Mouse (Mus musculus) adrenal gland (tissue): ENCODE measurements around the gene Cd55b.
"Not testable (repeated sequence)": the region's sequence is repeated elsewhere in the genome, so short reads cannot be mapped to it uniquely, and the experiment has no call there.

Experiments
- intact Hi-C: fragments of 180-260 bp; cut with DNase I; formaldehyde crosslinking; loops from one replicate; pipeline ENCODE4 v1.15.1; 2025
- long read RNA-seq, 2 experiments: library from polyadenylated mRNA; unstranded; transcript quantifications; one replicate each; pipeline ENCODE4 v2.0.0; 2020; ENCODE audit warnings: borderline replicate concordance in 1 of 2; ENCODE audit not compliant: insufficient replicate concordance in 1 of 2

The Cd55b gene
- long read RNA-seq, experiment 1, result 0 reads
- long read RNA-seq, experiment 2, result 0 reads

DNA sequence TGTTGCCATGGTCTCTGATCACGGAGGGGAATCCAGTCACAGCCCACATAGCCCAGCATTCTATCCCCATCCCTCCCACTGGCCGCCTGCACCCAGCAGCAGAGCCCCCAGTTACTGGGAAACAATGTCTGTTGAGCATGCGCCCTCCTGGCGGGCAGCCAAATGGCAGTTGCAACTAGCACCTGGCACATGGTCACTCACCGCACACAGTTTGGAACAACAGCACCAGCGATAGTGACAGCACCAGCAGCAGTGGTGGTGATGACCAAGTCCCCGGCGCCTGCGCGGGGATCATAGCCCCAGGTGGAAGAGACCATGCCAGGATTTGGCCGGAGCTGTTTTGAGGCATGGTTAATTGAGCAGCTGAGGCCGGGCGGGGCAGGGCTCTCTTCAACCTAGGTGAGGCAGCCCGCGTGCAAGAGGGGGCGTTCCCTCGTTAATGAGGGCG, at the start of gene Cd55b:
TSS of gene Cd55b (minus strand) at position 346 of the 448 bp plus-strand sequence.
- intact Hi-C loops, result no loop called here

DNA sequence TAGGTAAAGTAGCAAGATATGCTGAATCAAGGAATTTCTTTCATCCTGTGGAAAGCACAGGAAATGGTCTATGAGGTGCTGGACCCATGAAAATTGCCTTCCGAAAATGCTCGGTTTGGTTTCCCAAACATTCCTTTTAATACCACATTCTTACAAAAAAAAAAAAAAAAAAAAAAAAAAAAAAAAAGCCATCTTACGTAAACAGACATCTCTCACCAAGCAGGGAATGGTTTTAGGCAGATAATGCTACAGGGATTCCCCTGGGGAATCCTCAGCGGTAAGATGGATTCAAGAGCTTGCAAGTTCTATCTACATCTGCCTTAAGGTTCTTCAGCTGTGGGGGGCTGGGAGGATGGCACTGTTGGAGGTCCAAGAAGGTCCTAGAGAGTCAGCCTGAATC, 47.3 kb upstream of the Cd55b start:
- intact Hi-C loops, result no loop called here

DNA sequence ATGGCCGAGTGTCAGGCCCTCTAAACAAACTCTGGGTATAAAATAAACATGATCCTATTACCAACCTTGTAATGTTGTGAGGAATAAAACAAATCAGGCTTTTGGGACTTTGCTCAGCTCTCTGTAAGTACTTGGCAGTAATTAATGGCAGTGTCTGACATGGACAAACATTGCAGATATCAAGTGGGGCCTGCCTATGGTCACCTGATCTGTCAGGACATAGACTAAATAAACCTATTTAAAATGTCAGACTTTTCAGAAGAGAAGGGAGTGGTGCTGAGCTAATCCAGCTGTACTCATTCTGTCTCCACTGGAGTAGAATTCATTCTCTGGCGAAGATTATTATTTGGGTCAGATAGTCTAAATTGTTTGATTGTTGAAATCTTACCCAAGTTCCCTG, 44.6 kb upstream of the Cd55b start:
- intact Hi-C loops, result no loop called here

DNA sequence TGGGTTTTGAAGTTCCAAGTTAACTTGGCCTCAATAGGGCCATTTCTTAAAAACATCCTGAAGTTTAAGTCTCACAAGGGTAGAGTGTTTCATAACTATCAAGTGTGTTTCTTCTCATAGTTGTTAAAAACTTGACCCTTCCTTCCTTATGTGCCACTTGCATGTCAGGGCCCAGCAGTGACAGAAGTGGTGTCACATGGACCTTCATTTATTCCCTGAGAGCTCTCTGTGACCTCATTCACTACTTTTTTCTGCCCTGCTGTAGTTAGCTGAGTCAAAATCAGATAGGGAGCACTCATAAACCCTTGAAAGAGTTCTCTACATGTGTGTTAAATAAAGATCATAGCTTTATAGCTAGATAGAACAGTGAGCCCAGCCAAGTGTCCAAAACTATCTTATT, 41.4 kb upstream of the Cd55b start:
- intact Hi-C loops, result no loop called here

DNA sequence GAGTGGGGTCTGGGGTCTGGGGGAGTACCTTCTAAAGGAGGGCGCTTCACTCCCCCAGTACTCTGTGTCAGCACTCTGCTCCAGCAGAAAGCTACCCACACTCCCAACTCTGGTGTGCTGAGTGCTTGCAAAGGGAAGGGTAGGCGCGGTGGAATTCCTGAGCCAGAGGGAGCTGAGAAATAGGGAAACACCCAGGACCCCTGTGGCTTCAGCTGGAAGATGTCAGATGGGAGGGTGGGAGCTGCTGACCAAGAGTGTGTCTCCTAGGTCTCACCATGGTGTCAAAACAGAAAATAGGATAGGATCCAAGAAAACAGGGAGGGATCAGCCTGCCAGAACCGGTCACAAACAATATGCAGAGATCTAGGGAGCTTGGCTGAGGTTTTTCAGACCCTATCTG, 40.1 kb upstream of the Cd55b start:
- intact Hi-C loops, result no loop called here

DNA sequence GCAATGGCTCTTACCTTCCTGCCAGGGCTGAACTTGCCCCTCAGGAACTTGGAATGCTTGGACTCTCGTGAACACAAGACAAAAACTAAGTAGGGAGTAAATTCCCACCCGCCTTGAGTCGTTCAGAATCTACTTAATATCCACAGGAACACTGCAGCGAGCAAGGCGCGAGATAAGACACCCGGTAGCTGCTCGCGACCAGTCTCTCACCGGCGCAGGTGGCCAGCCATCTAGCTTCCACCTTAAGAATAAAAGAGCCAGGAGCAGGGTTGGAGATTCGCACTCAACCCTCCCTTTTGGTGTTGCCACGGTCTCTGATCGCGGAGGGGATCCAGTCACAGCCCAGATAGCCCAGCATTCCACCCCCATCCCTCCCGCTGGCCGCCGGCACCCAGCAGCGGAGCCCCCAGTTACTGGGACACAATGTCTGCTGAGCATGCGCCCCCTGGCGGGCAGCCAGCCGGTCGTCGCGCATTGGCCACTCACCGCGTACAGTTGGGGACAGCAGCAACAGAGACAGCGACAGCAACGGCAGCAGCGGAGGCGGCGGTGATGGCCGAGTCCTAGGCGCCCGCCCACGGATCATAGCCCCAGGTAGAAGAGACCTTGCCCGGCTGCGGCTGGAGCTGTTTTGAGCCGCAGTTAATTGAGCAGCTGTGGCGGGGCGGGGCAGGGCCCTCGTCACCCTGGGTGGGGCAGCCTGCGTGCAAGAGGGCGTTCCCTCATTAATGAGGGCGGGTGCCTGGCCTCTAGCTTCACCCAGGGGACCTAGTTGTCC, 39.5 kb upstream of the Cd55b start, which contains the start of gene Cd55:
TSS of gene Cd55 (minus strand) at position 661 of the 778 bp plus-strand sequence.
- intact Hi-C loops, result no loop called here

DNA sequence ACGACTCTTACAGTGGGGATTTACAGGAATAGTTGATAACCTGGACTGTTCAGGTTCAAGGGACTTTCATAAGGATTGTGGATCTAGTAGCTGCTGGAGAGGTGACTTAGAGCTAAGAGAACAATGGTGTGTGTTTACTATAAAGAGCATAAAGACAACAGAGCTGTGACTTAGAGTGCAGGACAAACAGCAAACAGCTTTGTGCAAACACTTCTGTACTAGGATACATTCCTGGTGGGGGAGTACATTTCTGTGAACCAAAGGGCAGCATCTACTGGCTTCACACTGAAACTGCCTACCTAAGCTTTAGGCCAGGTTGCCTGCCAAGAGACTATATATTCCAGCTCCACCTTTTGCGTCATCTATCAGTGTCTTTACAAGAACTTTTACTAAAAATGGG, 32.3 kb upstream of the Cd55b start:
- intact Hi-C loops, result no loop called here

DNA sequence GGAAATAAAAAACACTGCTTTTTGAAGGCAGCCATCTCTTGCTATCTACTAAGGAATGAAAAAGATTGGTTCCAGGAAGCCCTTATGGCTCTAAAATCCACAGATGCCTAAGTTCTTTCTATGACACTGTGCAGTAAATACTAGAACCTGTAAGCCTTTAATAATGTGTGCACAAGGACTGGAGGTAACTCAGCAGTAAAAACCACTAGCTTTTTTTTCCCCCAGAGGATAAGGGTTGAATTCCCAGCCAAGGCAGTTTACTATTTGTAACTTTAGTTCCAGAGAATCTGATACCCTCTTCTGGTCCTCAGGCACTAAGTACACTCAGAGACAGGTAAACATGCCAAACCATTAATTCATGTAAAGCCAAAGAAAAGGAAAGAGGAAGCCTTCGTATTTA, 20.1 kb upstream of the Cd55b start:
- intact Hi-C loops, result not testable (repeated sequence)

DNA sequence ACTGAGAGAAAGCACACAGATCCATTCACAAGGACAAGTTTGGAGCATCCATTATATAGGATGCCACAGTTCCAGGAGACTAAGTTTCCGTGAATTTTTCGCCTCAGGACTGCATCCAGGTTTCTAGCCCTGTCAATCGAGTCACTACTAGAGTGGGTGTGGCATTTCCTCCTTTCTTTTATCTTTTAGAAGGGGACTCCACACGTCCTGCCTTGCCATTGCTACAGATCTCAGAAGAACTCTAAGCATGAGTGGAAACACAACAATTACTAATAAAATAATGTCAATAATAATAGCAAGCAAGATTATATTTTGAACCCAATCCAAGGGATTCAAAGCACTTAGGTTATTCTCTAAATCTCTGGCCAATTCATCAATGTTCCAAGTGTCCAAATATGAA, 8.1 kb upstream of the Cd55b start:
- intact Hi-C loops, result no loop called here

DNA sequence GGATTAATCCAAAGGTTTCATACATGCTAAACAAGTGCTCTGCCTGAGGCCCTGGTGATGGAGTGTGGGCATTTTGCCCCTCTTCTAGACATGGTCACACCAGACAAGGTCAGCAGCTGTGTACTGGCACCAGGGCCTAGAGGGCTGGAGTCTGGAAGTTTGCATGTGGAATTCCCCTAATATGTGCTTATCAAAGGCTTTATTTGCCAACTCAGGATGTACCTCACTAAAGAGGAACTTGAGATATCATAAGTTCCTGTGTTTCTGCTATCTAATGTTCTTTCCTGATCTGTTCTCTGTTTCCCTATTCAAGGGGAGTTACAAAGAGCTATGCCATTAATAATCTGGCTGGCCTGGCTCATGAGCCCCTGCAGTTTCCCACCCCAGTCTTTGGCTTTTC, 5.9 kb upstream of the Cd55b start:
- intact Hi-C loops, result not testable (repeated sequence)

DNA sequence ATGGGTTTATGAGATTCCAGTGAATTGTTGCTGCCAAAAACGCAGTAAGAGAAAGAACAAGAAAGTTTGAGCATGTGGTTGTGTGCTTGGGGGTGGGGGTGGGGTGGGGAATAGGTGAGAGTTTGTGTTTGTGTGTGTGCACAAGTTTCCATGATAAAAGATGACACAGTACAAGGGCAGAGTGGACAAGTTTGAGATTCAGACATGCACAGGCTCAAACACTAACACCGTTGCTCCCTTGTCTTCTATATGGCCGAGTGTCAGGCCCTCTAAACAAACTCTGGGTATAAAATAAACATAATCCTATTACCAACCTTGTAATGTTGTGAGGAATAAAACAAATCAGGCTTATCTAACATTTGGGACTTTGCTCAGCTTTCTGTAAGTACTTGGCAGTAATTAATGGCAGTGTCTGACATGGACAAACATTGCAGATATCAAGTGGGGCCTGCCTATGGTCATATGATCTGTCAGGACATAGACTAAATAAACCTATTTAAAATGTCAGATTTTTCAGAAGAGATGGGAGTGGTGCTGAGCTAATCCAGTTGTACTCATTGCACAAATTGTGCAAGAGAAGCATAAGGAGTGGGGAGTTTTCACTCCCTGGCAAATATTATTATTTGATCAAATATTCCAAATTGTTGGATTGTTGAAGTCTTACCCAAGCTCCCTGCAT, 4.5 kb upstream of the Cd55b start:
- intact Hi-C loops, result not testable (repeated sequence)

DNA sequence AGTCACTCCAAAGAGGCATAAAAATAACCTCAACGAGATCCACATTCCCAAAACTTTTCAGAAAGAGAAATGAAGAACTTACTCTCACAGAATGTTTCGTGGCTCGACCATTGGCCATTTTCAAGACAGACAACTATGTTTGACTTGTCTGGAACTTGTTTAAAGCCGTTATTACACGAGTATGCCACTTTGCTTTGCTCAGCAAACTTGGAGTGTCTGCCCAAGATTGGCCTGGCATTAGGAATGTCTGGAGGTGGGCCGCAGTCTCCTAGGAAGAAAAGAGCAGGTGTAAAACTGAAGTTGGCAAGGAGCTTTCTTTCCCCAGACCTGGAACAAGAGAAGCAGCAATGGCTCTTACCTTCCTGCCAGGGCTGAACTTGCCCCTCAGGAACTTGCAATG, 776 bp downstream of the Cd55b start:
- intact Hi-C loops, result not testable (repeated sequence)

DNA sequence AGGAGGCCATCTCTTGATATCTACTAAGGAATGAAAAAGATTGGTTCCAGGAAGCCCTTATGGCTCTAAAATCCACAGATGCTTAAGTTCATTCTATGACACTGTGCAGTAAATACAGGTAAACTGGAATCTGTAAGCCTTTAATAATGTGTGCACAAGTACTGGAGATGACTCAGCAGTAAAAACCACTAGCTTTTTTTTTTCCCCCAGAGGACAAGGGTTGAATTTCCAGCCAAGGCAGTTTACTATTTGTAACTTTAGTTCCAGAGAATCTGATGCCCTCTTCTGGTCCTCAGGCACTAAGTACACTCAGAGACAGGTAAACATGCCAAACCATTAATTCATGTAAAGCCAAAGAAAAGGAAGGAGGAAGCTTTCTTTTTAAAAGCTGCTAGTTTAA, 25.7 kb downstream of the Cd55b start:
- intact Hi-C loops, result not testable (repeated sequence)

DNA sequence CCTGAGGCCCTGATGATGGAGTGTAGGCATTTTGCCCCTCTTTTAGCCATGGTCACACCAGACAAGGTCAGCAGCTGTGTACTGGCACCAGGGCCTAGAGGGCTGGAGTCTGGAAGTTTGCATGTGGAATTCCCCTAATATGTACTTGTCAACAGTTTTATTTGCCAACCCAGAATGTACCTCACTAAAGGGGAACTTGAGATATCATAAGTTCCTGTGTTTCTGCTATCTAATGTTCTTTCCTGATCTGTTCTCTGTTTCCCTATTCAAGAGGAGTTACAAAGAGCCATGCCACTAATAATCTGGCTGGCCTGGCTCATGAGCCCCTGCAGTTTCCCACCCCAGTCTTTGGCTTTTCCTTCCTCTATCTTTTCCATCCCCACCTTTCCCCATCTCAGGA, 35.5 kb downstream of the Cd55b start:
- intact Hi-C loops, result not testable (repeated sequence)

DNA sequence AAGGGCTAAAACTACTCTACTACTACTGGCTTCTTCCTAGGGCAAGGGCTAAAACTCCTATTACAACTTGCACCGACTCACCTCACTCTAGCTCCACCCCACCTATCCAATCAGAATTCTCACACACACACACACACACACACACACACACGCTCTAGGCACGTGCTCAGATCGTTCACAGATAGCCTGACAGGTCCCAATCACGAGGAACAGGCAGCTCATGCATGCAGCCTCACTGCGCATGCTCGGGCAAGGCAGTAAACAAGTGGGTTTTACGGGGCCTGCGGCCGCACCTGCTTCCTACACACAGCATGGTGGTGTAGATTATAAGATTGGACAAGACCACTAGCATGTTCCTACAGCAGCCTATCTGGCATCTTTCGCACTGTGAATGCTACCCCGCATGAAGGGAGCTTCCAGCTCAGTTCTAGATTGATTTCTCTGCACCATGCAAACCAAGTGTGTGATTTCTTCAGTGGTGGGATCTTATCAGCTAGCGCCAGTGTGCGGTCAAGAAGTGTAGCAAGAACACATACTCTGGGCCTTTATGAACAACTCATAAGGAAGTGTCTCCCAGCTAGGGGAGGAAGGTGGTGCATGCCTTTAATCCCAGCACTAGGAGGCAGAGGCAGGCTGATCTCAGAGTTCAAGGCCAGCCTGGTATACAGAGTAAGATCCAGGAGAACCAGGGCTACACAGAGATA, 44.9 kb downstream of the Cd55b start:
- intact Hi-C loops, result no loop called here

DNA sequence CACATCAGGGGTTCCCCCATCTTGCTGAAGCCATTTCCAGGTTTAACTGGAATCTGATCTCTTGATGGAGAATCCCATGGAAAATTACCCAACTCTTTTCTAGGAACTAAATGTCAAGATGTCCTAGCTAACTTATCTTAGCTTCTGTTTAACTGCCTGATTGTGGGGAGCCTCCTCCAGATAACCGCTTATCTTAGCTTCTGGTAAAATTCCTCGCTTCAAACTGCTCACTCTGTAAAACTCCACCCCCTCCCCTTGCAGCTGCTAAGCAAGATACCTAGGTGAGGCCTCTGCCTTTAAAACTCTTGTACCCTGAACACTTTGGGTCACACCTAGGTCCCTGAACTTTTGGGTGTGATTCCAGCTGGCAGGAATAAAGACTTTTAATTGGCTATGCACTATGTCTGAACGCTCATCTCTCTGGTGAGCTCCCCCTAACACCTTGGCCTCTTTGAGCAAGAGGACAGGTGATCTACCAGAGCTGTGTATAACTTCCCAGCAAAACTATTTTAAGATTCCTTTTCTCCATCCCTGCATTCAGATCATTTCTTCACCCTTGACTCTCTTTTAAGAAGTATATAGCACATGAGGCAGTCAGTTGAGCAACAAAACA, 48.5 kb downstream of the Cd55b start:
- intact Hi-C loops, result loop anchor here (5.0 kb wide), 3 partner anchors 207 to 1497 kb away; no protein-coding TSS in a partner anchor

DNA sequence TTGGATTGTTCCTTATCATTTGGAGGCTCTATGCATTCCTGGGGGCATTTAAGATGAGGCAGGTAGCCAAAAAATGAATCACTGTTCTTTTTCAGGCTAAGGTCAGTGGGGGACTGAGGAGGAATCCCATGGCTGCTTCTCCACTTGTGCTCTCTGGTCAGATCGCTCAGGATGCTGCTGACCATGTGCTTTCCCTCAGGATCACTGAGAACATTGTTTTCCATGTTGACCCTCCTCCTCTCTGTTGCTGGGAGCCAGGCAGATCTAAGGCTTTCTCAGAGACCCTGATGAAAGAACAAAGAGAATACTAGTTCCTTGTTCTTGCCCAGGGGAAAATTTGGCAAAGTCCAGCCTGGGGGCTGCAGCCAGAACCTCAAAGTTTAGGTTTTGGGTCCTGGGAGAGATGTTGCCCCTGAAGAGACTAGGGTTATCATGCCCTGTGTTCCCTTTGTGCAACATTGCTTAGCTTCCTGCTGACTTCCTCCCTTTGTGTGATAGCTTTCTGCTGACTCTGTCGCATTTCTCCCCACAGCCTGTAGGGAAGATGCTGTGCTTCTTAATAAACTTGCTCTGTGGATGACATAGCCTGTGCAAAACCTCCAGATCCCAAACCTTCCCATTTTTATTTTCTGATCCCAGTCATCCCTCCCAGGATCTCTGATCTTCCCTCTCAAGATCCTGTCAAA, 49.3 kb downstream of the Cd55b start:
- intact Hi-C loops, result loop anchor here (5.0 kb wide), 3 partner anchors 206 to 1496 kb away; no protein-coding TSS in a partner anchor

DNA sequence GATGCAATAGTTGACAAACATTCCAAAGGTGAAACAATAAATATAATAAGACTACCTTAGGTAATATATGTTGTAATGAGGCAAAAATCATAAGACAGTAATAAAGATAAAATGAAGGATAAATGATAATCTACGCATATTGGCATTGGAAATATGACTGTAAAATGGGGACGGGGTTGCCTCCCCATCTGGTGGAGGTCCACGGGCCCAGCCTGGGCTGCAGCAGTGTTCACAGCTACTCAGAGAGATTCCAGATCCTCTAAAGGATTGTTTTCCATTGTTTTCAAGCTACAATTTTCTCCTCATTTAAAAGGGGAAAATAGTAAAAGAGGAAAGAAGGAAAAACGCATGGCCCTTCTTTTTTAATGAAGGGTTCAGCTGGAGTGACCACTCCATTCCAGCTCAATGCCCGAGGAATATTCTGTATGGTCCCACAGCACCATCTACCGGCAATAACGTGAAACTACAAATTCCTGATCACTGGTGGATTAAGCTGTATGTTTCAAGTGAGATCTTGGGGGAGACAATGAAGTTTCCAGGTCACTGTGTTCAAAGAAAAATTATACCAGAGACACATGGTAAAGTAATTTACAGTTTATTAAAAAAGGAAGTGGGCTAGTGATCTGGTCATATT, 50.8 kb downstream of the Cd55b start:
- intact Hi-C loops, result loop anchor here (5.0 kb wide), 3 partner anchors 205 to 1495 kb away; no protein-coding TSS in a partner anchor

DNA sequence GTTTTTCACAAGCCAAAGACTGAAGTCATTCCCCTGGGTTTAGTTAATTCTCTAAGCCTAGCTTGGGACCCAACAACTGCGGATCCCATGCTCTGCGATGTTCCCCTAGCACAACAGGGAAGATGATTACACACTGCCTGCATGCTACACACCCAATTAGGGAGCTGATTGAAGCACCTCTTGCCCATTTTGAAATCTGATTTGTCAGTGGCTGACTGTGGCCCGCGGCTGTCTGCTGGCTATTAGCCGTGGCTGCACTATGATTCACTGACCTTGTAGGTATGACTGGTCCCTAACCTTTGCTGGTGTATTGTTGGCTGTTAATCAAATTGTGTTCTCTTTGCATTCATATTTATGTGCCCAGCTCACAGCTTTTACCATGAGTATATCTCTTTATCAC, 51.5 kb downstream of the Cd55b start:
- intact Hi-C loops, result loop anchor here (5.0 kb wide), 3 partner anchors 204 to 1494 kb away; no protein-coding TSS in a partner anchor

DNA sequence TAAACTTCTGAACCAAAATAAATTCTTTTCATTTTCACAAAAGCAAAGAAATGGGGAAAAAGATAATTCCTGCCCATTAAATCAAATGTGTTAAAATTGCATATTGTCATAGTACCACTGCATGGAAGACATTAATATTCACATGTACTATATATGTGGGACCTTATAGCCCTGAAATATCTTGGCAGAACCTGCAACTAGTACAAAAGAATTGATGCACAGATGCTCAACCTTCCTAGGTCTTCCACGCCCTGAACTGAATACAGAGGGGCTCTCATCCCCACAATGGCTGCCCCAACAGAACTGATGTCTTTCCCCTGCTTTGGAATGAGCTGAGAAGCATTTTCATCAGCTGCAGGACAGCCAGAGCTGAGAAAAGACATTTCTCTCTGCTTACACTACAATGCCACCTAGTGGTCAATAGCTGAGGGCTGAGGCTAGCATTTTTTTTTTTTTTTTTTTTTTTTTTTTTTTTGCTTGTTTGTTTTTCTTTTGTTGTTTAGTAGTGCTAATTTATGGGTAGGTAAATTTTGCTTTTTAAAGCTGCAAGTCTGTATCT, 72.7 kb downstream of the Cd55b start:
- intact Hi-C loops, result loop anchor here (5.0 to 10.0 kb wide), 3 partner anchors 183 to 1478 kb away; no protein-coding TSS in a partner anchor
